Mouse (Mus musculus) frontal cortex, postnatal 14 days (tissue): ENCODE measurements at regions not wholly inside any gene's neighbourhood (a gene's known extent, or its start where the extent isn't known, plus 50 kb on each side); places are given as distances from the start of the nearest gene placed in this dataset.

ENCODE experiments used
- DNase-seq, 2 experiments: peaks; one replicate each; pipeline ENCODE4 v3.0.0; 2022; ENCODE audit warnings: low spot score in 2 of 2

DNA sequence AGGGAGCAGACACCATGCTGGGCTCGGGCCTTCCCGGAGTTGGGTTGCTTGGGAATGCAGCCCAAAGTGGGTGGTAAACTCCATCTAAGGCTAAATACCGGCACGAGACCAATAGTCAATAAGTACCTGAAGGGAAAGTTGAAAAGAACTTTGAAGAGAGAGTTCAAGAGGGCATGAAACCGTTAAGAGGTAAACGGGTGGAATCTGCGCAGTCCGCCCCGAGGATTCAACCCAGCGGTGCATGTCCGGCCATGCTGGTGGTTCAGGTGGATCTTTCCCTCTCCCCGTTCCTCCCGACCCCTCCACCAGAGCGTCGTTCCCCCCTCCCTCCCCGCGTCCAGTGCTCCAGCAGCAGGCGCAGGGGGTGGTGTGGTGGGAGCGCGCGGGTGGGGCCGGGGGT, 179.1 kb upstream of the Arhgef26 start:
- peak in 1 of 2 experiments; percentile 14 for DNase-seq

DNA sequence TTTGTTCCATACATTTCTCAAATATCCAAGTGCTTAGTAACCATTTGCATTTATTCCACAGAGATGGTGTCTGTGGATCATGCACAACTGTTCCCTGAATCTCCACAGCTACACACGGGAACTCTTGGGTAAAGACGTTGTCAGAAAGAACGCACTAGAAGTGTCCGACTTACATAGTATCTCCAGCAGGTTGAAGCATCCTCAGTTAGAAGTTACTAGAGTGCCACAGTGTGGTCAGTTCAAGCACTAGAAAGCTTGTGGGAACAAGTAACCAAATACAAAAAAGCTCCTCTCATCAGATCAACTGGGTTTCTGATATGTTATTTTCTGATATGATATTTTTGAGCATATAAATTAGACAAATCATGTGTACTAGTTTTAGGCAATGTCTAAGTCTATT, 167.5 kb upstream of the Arhgef26 start:
- peak in 1 of 2 experiments; percentile 12 for DNase-seq

DNA sequence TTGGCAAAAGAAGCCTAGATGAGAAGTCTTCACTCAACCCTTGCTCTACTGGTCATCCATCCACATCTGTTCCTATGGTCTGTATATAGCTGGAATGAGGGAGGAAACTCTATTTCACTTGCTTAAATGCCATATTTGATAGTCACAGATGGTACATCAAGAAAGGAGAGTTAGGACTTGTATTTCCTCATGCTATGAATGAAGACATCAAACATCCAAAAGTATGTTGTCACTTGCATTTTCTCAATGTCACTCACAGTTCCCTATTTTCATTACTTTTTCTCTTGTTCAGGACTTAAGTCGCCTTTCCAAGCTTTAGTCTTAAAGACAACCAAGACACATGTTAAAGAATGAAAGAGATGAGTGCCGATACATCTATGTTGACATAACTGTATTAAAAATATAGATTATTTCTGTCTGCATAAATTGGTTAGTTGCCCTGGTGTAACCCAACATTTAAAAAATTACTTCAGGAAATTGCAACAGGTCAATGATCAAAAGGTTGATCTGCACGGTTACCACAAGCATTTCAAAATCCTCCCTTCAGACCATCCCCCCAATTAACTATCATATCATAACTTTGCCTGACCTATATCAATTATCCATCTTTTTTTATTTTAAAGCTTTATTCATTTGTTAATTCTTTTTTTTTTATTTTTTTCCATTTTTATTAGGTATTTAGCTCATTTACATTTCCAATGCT, 150.2 kb upstream of the Arhgef26 start:
- no peak for DNase-seq

DNA sequence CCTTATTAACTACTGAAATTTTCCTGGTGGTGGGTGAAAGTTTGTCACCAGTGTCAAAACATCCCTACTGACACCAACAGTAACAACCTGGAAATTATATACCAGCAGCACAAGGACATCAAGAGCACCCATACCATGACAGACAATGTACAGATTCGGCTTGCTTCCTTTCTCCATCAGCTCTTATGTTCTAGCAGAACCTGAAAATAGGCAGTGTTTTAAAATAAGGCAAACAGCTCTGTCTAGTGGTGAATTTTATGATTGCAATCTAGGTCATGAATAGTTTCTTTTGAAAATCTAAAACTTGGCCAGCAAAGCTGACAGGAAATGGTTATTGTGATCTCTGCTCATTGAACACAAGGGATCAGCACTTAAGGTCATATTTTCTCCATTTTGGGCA, 145.7 kb upstream of the Arhgef26 start:
- no peak for DNase-seq

DNA sequence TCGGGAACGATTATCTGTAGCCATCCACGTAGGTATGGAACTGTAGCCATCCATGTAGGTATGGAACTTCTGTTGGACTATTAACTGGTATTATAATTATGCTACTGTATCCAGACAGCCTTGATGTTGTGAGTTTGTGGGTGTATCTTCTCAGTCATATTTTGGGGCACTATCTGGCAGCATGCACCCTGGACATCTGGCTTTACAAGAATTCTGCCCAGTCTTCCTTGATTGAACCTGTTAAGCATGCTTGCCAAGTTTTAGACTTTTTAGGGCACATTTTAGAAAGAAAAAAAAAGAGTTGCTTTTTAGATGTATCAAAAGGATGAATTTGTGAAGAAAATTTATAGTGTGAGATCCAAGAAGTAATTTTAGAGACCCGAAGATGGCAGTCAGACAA, 143.7 kb upstream of the Arhgef26 start:
- DNase-seq = peak; percentile 5 to 9

DNA sequence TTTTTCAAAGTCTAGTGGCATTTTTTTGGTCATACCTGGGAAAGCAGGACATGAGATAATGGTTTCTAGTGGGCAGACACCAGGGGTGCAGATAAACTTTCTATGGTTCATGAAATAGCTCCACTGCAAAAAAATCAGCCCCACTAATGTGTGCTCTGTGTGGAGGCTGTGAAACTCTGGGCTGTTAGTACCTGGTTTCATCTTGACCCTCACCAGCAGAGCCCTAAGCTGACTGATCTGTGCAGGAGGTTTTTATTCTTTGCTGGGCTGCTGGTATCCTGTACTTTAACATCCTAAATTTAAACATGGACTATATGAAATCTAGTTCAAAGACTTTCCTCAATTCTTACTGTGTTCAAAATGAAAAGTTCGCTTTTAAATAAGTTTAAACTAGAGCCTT, 141.5 kb upstream of the Arhgef26 start:
- DNase-seq = no peak

DNA sequence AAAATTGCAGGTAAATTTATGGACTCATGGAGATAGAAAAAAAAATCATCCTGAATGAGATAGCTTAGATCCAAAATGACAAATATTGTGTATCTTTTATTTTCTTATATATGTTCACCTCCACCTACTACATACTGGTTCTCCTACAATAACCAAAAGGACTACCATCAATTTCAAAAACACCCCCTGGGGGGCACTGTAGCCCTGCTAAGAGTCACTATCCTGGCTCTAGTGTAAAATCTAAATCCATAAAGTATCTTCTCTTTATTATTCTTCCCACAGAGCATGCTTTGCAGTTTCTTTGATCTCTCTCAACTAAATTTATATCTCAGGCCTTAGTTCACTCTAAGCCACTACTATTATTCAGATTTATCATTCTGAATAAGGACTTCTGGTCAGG, 122.3 kb upstream of the Arhgef26 start:
- peak; percentile 11 to 61 for DNase-seq

DNA sequence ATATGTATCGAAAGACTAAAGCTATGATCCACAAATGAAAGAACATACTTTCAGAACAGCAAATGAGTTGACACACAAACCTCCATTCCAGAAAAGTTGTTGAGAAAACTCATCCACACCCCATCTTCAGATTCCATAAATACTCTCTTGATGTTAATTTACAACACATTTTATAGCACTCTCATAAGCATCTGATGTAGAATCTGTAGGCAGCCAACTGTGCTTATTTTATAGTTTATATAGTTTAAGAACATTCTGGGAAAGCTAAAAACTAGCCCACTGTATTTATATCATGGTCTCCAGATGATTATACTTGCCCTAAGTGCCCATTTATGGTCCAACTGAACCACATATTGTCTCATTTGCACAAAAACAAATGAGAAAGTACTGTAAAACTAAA, 120.8 kb upstream of the Arhgef26 start:
- no peak for DNase-seq

DNA sequence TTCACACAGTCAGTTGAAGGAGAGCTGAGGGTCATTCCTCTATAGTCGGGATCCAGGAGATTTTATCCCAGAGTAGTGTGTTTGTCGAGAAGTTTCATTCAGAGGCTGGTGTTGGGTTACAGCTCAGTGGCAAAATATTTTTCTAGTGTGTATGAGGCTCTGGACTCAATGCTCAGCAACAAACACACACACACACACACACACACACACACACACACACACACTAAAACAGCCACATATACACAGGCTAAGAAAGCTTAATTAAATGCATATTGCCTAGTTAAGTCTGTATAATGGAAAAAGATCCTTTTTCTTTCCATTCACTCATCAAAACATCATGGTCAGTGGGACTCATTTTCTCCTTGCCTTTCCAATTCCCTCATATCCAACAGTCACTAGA, 110.4 kb upstream of the Arhgef26 start:
- DNase-seq = no peak

DNA sequence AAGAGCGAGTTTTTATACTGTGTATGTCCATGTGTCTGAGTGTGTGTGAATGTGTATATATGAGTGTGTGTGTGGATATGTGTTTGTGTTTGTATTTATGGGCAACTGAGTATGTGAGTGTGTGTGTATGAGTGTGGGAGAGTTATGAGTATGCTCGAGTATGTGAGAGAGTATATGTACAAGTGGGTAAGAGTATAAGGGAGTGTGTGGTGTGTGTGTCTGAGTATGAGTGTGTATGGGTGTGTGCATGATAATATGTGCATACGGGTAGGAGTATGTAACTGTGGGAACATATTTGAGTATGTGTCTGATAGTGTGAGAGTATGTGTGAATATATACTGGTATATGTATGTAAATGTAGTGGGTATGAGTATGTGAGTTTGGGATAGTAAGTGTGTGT, 110.0 kb upstream of the Arhgef26 start:
- no peak for DNase-seq

DNA sequence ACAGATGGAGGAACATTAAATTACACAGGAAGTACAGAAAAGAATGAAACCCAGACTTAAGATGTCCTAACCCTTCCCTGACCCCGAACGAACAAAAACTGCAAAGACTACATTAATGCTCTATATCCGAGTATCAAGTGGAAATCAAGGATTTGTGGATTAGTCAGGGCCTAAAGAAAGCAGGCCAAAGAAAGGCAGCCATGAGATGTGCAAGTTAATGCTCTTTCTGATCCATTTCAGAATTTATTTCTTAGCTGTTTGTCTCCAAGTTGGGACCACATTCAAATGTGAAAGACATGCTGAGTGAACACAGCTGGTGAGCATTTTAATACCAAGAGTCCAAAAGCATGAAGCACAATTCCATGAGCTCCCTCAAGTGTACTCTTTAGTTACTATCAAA, 97.1 kb upstream of the Arhgef26 start:
- no peak for DNase-seq

DNA sequence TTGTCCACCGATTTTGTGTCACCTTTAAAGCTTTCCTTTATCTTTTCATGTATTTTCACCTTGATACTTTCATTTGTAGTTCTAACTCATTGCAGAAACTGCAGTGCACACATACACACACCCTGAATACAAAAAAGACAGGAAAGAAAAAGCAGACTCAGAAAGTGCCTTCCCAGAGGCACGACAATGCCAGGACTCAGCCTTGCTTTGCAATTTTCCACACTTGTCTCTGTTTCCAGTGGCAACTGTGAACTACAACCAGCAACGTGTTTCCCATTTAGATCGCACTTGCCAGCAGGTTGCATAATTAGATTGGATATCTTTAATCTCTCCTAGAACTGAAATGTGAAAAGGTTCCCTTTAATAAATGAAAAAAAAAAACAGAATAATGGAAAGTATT, 66.4 kb upstream of the Arhgef26 start:
- peak; percentile 6 to 20 for DNase-seq

DNA sequence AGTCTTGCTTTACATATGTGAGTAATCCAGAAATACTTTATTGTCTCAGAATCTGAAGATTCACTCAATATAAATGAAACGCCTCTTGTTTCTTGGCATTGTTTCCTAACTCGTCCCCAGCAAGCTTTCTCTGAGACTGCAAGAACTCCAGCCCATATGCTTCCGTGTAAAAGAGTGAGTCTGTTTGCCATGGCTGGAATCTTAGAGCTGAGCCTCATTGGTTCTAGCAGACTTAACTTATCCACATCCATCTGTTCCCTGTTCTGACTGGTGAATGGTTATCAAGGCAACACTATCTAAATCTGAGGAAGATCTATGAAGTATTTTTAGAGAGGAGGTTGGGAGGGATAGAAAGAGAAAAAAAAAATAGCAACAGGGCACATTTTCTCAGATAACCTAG, 59.9 kb upstream of the Arhgef26 start:
- DNase-seq = no peak

DNA sequence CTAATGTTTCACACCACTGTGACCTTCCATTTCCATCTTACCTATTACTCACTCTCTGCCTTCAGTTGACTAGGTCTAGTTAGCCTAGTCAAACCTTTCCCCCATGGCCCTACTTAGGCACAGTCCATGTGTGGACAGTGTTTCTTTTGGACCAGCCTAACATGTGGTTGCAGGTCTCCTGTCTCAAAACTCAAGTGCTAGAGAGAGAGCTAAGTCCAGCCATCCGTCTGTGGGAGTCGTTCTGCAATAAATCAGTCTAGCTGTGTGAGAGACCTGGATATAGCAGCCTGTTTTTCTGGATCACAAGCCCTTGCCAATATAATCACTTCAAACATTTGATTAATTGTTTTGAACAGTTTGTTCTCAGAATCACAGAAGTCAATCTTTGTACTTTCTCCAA, 57.2 kb upstream of the Arhgef26 start:
- DNase-seq = no peak
